Mouse (Mus musculus) cortical plate, adult 2 months (tissue): ENCODE data around the gene Ddrgk1. TPM values are rescaled to one million over a fixed set of nuclear protein-coding genes. Genes with fewer than 3 reads are reported as not detected.

Experiments used
- H3K27ac ChIP-seq: fragments of 200-500 bp; 2 replicates; pipeline ENCODE4 v1.5.1; 2012; ENCODE audit warnings: low read length, control low read depth, inconsistent platforms; ENCODE audit not compliant: insufficient read depth
- H3K4me1 ChIP-seq: fragments of 200-500 bp; 2 replicates; pipeline ENCODE4 v1.6.1; 2011; ENCODE audit warnings: low read length; ENCODE audit not compliant: control insufficient read depth, insufficient read depth
- H3K4me3 ChIP-seq: fragments of 200-500 bp; 2 replicates; pipeline ENCODE4 v1.5.1; 2011; ENCODE audit warnings: mild to moderate bottlenecking, low read length, control low read depth; ENCODE audit not compliant: insufficient read depth
- CTCF ChIP-seq: fragments of 200-500 bp; IDR thresholded peaks from 2 replicates; pipeline ENCODE4 v1.5.1; 2011; ENCODE audit warnings: mild to moderate bottlenecking, control low read depth, low read length; ENCODE audit not compliant: insufficient read depth; ENCODE audit errors: extremely low read depth
- POLR2A ChIP-seq: fragments of 200-500 bp; IDR thresholded peaks from 2 replicates; pipeline ENCODE4 v1.6.1; 2011; ENCODE audit warnings: mild to moderate bottlenecking, low read length, control low read depth; ENCODE audit not compliant: insufficient read depth; ENCODE audit errors: extremely low read depth
- polyA plus RNA-seq: library from polyadenylated mRNA; depleted of rRNA; stranded (reverse); fragments of >200 nt; gene quantifications from 2 replicates; pipeline ENCODE4 v1.2.3, GENCODE M21; 2012; rRNA removed

The Ddrgk1 gene
- 102 and 109 TPM in 2 replicates for polyA plus RNA-seq

- peaks cover 3% of the 10 kb centered on the region; the same call in 1 of the 2 replicates for H3K4me1 ChIP-seq
- TF ChIP-seq CTCF (peak; percentile 21; the same call in 1 of the 2 replicates), POLR2A (peak; percentile 80; the same call in 1 of the 2 replicates)
- peak within 1 kb of the TSS; percentile 39 for H3K4me3 ChIP-seq
- peak within 1 kb of the TSS; percentile 97 for H3K27ac ChIP-seq
Measured at GRCm38 (mm10) chr2:130664102-130664701, at the start of gene Ddrgk1. TSS of gene Ddrgk1 (minus strand) at chr2:130664659.

DNA sequence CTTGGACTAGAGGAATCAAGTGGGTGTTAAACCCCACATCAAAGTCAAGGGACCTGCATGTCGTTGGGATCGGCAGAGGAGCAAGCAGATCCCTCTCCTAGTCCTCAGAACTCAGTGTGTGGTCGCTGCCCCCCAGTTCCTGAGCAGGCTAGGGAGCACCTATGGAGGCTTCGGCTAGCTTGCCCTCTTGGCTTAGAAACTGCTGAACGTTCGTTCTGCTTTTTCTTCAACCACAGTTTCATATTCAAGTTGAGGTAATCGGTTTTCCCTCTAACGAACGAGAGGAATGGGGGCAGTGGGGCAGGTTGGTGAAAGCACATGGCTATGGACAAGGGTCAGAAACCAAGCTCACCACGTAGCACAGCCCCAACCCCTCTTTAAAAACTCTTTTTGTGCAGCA lies 42.6 kb upstream of the Ddrgk1 start:
- TF ChIP-seq CTCF (no peak), POLR2A (no peak)
- Histone ChIP-seq H3K27ac (no peak overlapping the region), H3K4me3 (no peak overlapping the region), H3K4me1 (no peaks in the 10 kb centered on the region)

GRCm38 (mm10) chr2:130706602-130707001 lies 42.1 kb upstream of the Ddrgk1 start:
- Histone ChIP-seq H3K4me3 (no peak overlapping the region), H3K4me1 (no peaks in the 10 kb centered on the region), H3K27ac (no peak overlapping the region)
- no peak for TF ChIP-seq POLR2A
- no peak for TF ChIP-seq CTCF

GRCm38 (mm10) chr2:130705178-130705577 lies 40.7 kb upstream of the Ddrgk1 start:
- Histone ChIP-seq H3K27ac (no peak overlapping the region), H3K4me1 (no peaks in the 10 kb centered on the region), H3K4me3 (no peak overlapping the region)
- no peak for TF ChIP-seq CTCF
- TF ChIP-seq POLR2A: no peak

DNA sequence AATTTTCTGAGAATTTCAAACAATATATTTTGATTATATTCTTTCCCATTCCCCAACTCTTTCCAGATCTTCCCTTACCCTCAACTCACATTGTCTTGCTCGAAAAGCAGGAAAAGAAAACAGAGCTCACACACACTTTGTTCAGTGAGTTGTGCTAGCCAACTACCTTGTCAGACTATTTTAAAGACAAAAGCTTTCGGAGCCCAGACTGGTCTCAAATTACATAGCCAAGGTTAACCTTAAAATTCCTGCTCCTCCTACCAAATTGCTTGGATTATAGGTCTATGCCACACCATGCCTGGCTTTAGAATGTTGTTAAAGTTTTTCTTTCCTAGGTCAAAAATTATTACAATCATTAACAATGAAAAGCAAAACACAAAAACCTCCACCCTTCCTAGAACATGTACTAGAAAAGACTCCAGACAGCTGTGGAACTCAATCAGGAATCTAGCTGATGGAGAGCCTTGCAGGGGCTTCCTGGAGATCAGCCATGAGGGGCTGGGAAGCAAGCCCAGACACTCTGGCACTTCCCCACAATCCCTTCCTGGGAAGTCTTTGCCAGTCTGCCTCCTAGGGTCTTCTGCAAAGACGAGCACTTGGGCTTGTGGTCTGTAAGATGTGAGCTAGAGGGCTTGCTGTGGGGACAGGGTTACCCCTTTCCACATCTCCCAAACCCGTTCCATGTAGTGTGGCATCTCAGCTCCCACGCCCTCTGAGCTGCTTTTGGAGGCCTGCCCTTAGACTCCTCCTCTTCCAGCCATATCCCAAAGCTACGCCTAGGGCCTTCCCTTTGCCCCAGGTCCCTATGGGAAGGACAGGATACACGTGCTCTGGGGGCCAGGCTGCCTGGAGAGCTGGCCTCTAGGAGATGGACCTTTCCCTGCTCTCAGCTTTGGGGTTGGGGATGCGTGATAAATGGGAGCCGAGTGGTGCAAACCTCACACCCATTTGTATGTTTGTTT lies 39.9 kb upstream of the Ddrgk1 start:
- TF ChIP-seq POLR2A: no peak
- no peak for TF ChIP-seq CTCF
- Histone ChIP-seq H3K27ac (no peak overlapping the region), H3K4me1 (no peaks in the 10 kb centered on the region), H3K4me3 (no peak overlapping the region)

- no peaks in the 10 kb centered on the region for H3K4me1 ChIP-seq
- H3K27ac ChIP-seq: no peak overlapping the region
- peak overlapping the region; percentile 30; the same call in 1 of the 2 replicates for H3K4me3 ChIP-seq
- TF ChIP-seq CTCF (no peak), POLR2A (no peak)
Measured at GRCm38 (mm10) chr2:130697821-130698266, 33.4 kb upstream of the Ddrgk1 start.

DNA sequence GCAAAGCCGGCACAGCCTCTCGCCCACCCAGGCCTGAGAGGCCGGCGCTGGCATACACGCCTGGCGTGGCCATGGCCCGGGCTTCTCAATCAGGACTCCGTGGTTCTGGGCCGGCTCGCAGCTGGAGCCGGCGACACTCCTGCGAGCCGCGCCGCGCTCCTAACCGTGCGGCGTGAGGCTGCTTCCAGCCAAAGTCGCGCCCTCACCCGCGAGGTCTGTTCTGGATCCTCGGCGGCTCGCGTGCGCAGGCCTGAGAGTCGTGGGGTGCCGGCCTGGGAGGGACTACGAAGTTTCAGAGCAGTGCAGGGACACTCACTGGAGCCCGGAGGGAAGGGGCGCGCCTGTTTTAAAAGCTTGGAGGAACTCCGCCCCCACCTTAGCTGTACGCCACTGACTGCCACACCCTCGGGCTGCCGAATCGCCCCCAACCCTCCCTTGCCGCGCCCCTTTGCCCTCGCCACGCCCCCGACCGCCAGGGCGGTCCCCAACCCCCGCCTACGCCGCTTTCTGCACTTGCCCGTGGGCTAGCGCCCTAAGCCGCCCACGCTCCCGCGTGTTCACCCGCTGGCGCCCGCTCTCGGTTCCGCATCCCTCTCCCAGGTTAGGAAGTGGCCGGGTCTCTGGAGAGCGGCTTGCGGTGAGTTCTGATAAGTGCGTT lies 32.8 kb upstream of the Ddrgk1 start, which contains the start of gene Slc4a11:
Gene Slc4a11 (minus strand): TSS at position 367 of the 658 bp plus-strand sequence.
- no peaks in the 10 kb centered on the region for H3K4me1 ChIP-seq
- H3K27ac ChIP-seq: no peak within 1 kb of the TSS
- TF ChIP-seq POLR2A (no peak), CTCF (no peak)
- H3K4me3 ChIP-seq: peak within 1 kb of the TSS; percentile 30

GRCm38 (mm10) chr2:130696700-130697152 lies 32.3 kb upstream of the Ddrgk1 start:
- H3K27ac ChIP-seq: no peak overlapping the region
- no peak for TF ChIP-seq CTCF
- TF ChIP-seq POLR2A: no peak
- no peaks in the 10 kb centered on the region for H3K4me1 ChIP-seq
- H3K4me3 ChIP-seq: peak overlapping the region; percentile 30

- H3K4me3 ChIP-seq: no peak overlapping the region
- H3K4me1 ChIP-seq: no peaks in the 10 kb centered on the region
- H3K27ac ChIP-seq: no peak overlapping the region
- TF ChIP-seq POLR2A: no peak
- TF ChIP-seq CTCF: no peak
Measured at GRCm38 (mm10) chr2:130693563-130693962, 29.1 kb upstream of the Ddrgk1 start.
